Mouse (Mus musculus) right cerebral cortex, postnatal 36 days (tissue): Measurements from ENCODE around the gene Ube2q1.
"Not testable (repeated sequence)": the region's sequence is repeated elsewhere in the genome, so short reads cannot be mapped to it uniquely, and the experiment has no call there.

ENCODE experiments used
- DNase-seq, 2 experiments: peaks; one replicate each; pipeline ENCODE4 v3.0.0; 2022; ENCODE audit warnings: low spot score in 2 of 2, mixed read lengths in 1 of 2

Ube2q1 gene

GRCm38 (mm10) chr3:89788680-89789352 lies 15.4 kb downstream of the Ube2q1 start:
- DNase-seq = no peak

DNA sequence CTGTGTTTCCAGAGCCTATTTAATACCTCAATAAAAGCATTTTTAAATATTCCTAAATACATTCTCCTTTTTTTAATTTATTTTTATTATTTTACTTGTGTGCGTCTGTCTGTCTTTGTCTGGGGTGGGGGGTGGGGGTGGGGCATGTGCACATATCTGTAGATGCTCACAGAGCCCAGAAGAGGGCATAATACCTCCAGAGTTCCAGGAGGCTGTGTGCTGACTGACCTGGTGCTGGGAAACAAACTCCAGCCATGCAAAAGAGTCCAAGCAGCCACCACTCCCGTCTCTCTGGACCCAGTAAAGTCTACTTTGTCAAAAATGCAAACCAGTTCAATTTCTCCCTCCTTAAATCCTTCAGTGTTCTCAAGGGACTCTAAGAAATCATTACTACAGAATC lies 21.2 kb downstream of the Ube2q1 start:
- DNase-seq = no peak

GRCm38 (mm10) chr3:89795746-89796145 lies 22.3 kb downstream of the Ube2q1 start:
- DNase-seq = no peak

DNA sequence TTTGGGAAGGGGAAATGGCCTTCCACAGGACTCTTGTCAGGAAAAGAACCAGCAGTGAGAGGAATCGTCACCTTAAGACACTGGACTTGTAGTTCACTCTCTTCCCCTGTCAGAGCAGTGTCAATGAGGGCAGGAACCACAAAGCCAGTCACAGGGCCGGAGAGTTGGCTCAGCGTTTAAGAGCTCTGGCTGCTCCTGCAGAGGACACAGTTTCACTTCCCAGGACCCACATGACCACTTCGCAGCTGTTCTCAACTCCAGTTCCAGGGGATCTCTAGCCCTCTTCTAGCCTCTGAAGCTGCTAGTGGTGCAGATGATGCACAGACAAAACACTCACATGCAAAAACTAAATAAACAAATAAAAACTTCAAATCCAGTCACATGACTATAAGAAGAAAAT lies 22.9 kb downstream of the Ube2q1 start:
- no peak for DNase-seq

DNA sequence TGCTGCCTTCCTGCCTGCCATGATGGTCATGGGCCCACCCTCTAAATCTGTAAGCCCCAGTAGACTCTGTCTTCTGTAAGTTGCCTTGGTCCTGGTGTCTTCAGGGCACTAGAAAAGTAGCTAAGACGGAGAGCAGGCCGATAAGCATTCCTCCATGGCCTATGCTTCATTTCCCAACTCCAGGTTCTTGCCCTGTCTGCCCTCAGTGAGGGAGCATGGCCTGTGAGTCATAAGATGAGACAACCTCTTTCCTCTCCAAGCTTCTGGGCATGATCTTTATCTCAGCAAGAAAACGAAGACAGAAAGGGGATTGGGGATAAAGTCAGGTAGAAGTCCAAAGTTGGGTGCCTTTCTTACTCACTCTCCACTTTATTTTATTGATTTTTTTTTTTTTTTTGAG lies 25.1 kb downstream of the Ube2q1 start:
- no peak for DNase-seq

- no peak for DNase-seq
Measured at GRCm38 (mm10) chr3:89799476-89799875, 26.1 kb downstream of the Ube2q1 start.

DNA sequence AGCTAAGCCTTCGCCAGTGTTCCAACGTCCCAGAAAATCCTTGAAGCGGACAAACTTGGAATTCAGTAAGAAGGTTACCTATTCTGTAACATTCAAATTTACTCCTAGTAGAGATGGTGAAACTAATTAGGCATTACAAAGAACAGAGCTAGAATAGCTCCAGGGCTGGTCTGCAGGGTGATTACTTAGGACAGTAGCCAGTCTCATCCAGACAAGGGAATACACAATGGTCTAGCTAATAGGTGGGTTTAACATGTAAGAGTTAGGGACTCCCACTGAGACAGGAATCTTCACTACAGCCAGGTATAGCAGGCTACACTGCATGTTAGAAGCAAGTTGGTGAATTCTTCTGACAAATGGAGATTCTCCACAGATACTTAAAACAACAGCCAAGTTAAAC lies 26.7 kb downstream of the Ube2q1 start:
- not testable (repeated sequence) for DNase-seq

DNA sequence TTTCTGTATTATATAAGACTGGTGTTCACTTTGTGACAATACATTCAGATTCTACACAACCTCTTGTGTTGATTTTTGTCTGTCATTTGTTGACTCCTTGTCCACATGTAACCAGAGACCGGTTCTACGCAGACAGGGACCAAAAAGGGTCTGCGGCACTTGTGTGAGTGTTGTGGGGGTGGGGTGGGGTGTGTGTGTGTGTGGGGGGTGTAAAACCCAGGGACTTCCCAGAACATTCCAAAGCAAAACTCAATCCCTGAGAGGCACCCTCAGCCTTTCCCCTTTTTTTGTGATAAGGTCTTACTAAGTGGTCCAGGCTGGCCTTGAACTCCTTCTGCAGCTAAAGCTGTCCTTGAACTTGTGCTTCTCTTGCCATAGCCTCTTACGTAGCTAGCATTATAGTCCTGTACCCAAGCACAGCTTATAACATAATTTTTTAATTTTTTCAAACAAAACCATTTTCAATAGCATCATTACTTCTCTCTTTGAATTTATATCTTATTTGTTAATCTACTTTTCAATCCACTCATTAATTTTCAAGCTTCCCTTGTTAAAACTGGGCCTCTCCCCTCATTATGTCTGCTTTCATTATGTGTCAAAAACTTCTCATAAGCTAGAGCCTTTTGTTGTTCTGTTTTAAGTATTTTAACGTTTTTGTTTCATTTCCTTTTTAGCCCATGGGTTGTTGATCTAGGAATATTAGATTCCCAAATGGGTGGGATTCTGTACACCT lies 27.5 kb downstream of the Ube2q1 start:
- no peak for DNase-seq

GRCm38 (mm10) chr3:89801507-89801847 lies 28.1 kb downstream of the Ube2q1 start:
- no peak for DNase-seq

DNA sequence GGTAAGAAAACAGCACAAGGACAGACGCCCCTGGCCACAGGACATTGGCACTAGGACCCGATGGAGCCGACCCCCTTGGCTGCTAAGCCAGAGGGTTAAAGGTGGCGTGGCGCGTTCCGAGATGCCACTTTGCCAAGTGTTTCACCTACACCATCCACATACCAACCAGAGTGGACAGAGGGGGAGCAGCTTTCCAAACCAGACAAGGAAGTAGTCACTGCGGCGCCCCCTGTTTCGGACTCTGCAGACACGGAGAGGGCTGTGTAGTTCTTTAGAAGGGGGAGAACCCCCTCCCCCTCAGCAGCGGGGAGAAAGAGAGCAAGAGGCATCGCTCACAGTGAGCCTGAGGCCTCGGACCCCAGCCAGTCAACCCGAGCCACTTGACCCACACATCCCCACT lies 29.5 kb downstream of the Ube2q1 start:
- DNase-seq = no peak

GRCm38 (mm10) chr3:89805179-89805578 lies 31.8 kb downstream of the Ube2q1 start:
- no peak for DNase-seq

DNA sequence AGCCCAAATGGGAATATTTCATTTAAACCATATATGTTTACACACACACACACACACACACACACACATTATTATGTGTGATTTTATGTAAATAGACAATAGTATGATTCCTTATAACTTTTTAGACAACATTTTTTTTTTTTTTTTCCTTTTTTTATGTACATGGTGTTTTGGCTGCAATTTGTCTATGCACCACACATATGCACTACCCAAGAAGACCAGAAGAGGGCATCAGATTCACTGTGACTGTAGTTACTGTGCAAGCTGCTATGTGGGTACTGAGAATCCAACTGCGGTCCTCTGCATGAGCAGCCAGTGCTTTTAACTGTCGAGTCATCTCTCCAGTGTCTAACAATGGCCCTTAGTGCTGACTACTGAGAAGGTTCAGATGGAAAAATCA lies 33.3 kb downstream of the Ube2q1 start:
- no peak for DNase-seq

GRCm38 (mm10) chr3:89807171-89807570 lies 33.8 kb downstream of the Ube2q1 start:
- DNase-seq = no peak

DNA sequence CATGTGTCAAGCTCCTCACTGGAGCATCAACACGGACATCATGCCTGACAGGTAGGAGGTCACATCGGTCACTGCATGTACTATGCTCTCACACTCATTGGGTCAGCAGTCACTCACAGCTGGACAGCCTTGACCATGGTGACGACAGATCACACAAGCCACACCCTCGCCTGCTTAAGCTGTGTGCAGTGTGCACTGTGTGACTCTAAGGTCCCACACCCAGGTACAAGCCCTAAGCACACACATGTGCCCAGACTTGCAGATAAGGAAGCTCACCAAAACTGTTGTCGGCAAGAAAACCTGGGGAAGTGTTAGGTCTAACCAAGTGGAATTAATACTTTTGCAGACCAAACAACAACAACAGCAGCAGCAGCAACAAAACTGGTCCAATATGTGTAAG lies 34.5 kb downstream of the Ube2q1 start:
- no peak for DNase-seq

DNA sequence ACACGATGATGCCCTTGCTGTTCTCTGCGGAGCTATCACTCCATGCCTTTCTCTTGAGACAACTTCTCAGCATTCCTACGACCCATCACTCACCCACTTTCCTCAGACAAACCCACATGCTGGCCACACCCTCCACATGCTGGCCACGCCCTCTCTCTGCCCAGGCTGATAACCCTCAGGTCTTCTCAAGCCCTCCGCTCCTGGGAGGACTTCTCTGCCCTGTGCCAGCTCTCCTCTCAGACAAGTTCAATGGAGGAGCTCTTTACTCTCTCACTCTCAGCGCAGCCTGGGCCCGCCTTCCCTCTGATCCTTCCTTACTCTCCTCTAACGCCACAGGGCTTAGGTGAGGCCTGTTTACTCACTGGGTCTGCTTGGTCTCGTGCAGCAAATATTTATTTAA lies 35.2 kb downstream of the Ube2q1 start:
- no peak for DNase-seq

- DNase-seq = no peak
Measured at GRCm38 (mm10) chr3:89810841-89811240, 37.4 kb downstream of the Ube2q1 start.

GRCm38 (mm10) chr3:89812166-89812565 lies 38.8 kb downstream of the Ube2q1 start:
- DNase-seq = no peak

DNA sequence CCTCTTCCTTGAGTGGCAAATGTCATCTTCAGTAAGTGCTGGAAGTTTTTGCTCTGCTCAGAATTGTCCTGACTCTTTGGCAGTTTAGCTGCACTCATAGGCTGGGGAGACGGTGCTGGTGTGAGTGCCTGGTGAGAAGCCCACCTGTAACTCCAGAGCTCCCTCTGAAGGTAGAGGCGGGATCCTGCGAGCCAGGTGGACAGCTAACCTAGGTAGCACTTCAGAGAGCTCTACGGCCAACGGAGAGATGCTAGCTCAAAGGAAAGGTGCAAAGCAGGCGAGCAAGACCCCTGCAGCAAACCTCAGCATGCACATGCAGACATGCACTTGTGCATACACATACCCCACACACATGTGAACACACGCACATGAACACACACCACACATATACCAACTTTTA lies 40.6 kb downstream of the Ube2q1 start:
- no peak for DNase-seq

DNA sequence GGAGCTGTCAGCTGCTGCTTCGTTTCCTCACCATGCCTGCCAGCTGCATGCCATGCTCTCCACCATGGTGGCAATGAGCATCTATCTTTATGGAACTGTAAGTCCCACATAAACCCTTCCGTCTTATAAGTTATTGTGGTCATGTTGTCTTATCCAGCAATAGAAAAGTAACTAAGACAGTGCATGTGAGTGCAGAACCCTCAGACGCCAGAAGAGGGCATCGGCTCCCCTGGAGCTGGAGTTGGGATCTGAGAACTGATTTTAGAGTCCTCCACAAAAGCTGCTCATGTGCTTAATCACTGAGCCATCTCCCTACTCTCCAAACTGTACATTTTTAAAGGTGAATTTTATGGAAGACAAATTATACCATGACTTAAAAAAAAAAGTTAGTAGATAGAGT lies 43.6 kb downstream of the Ube2q1 start:
- DNase-seq = no peak

GRCm38 (mm10) chr3:89818605-89819004 lies 45.2 kb downstream of the Ube2q1 start:
- no peak for DNase-seq

DNA sequence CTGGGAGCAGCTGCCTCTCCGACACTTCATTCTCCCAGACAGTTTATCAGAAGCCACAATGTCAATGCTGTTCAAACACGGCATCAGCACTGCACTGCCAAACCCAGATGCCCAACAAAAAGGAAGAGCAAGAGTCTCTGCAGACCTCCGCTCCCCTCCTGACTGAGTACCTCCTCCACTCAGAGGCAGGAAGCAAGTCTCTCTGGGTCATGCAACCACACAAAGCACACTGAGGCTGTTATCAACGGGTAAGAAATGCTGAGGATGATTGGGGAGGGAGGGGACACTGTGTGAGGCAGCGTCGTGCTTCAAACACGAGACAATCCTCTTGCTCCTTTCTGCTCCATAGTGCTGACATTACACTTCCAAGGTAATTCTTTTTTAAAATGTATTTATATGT lies 46.5 kb downstream of the Ube2q1 start:
- DNase-seq = no peak

GRCm38 (mm10) chr3:89820311-89821095 lies 47.1 kb downstream of the Ube2q1 start:
- DNase-seq = no peak

- no peak for DNase-seq
Measured at GRCm38 (mm10) chr3:89821096-89821513, 47.7 kb downstream of the Ube2q1 start.
